In the genomic region with DNA sequence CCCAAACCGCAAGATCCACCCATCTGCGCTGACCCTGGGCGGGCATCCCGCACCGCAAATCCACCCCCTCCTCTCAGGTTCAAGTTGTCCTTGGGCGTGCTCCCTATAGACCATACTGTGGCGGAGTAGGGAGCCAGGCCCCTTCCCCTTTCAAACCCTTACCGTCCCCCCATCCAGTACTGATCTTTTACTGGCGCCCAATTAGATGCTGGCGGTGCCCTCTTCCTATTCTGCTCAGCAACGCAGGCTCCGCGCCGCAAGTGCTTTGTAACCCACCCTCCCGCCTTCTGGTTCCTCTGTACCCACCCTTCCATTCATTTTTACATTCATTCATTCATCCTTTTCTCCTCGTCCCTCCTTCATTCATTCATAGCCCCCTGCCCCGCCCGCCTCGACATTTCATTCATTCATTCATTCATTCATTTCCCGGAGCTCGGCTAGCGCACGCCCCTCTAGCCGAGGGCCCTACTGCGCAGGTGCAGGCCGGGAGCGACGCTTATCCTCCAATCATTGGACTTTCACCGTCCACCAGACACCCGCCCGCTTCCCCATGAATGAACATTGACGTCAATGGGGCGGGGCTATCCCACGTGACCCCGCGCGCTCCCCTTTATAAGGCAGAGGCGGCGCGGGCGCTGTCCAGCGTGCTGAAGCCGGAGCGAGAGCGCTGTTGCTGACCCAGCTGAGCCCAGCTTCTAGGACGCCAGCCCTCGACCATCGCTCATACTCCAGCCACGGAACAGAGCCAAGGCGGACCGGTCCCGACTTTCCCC, we compare ENCODE assay signal across 8 mouse cellular contexts. TPM values are rescaled to one million over a fixed set of nuclear protein-coding genes. Genes with fewer than 3 reads are reported as not detected.
A peak's percentile ranks its signal among the peaks of the same experiment; 100 is the strongest.
DNase-seq lines count a peak whose midpoint lies in the region; ATAC-seq and TF ChIP-seq lines count a peak whose summit lies in the region.

No protein-coding gene starts in this region.

- no peaks in the 10 kb centered on the region; the same call in 1 of the 2 replicates for H3K79me2 ChIP-seq in MEL (ENCODE audit: control insufficient read depth, insufficient read depth, low read length, poor library complexity)

- no peak for TF ChIP-seq RAD21 in MEL (IDR thresholded peaks at IDR 0.05; ENCODE audit: low read depth, low read length)

- TF ChIP-seq EP300 in MEL (IDR thresholded peaks at IDR 0.05; ENCODE audit: low read depth in 1 of 2, low read length in 2 of 2), result no peak

- no peaks in the 10 kb centered on the region for H3K9me3 ChIP-seq in MEL (replicated peaks; ENCODE audit: insufficient read depth, low read length)
- no peaks in the 10 kb centered on the region for H3K9me3 ChIP-seq in forebrain, embryonic 16.5 days (ENCODE audit: control insufficient read depth, low read length)
- no peaks in the 10 kb centered on the region for H3K9me3 ChIP-seq in neural tube, embryonic 14.5 days (ENCODE audit: control insufficient read depth, low read length)

- H3K9ac ChIP-seq in MEL (ENCODE audit: control insufficient read depth, low read depth, low read length, poor library complexity, severe bottlenecking), result peak overlapping the region; percentile 5
- H3K9ac ChIP-seq in forebrain, embryonic 16.5 days (replicated peaks; ENCODE audit: low read depth, low read length), result peak overlapping the region; percentile 50
- peak overlapping the region; percentile 52 for H3K9ac ChIP-seq in neural tube, embryonic 14.5 days (replicated peaks; ENCODE audit: low read depth, low read length)

- ATAC-seq in forebrain, embryonic 16.5 days, result peak; percentile 77
- peak; percentile 77 for ATAC-seq in neural tube, embryonic 14.5 days (ENCODE audit: low read depth)

- no peaks in the 10 kb centered on the region; a peak in 1 of 4 replicates for H3K27me3 ChIP-seq in MEL (ENCODE audit: control insufficient read depth in 1 of 2, insufficient read depth in 2 of 2, low read length in 2 of 2)
- H3K27me3 ChIP-seq in forebrain, embryonic 16.5 days (replicated peaks; ENCODE audit: control insufficient read depth, insufficient read depth, low read length), result peaks cover 58% of the 10 kb centered on the region
- H3K27me3 ChIP-seq in neural tube, embryonic 14.5 days (ENCODE audit: control insufficient read depth, insufficient read depth, low read length), result peaks cover 46% of the 10 kb centered on the region
- H3K27me3 ChIP-seq in testis, adult 2 months (ENCODE audit: control insufficient read depth, insufficient read depth, low read length), result 0 out of 2 replicates have a peak, but pooled peaks cover 2% of the 10 kb centered on the region

- peaks cover 3 to 13% of the 10 kb centered on the region in 2 experiments; a peak in 2 of 4 replicates for H3K4me1 ChIP-seq in MEL (ENCODE audit: control insufficient read depth in 1 of 2, insufficient read depth in 2 of 2, low read length in 2 of 2)
- peaks cover 46% of the 10 kb centered on the region for H3K4me1 ChIP-seq in forebrain, embryonic 16.5 days (replicated peaks; ENCODE audit: control insufficient read depth, insufficient read depth, low read length)
- H3K4me1 ChIP-seq in neural tube, embryonic 14.5 days (ENCODE audit: control insufficient read depth, insufficient read depth, low read length), result peaks cover 18% of the 10 kb centered on the region
- H3K4me1 ChIP-seq in testis, adult 2 months (ENCODE audit: control insufficient read depth, insufficient read depth, low read length), result peaks cover 39% of the 10 kb centered on the region

- under 1% methylated on average over 52 of the region's 52 CpGs for WGBS in forebrain, embryonic 16.5 days
- WGBS in neural tube, embryonic 14.5 days, result under 1% methylated on average over 52 of the region's 52 CpGs

- TF ChIP-seq POLR2A in MEL (IDR thresholded peaks at IDR 0.05; ENCODE audit: control insufficient read depth in 1 of 2, insufficient read depth in 1 of 2, low read depth in 1 of 2, low read length in 2 of 2, poor library complexity in 1 of 2), result no peak
- no peak for TF ChIP-seq POLR2A in testis, adult 2 months (IDR thresholded peaks at IDR 0.05; ENCODE audit: control insufficient read depth, low read depth, low read length)

- intact Hi-C loops in heart, postnatal 36 days (cut with DNase I), result loop anchor here (5.0 kb wide), 1 partner anchor 257 kb away; a partner anchor contains a TSS

- peaks cover 0 to 6% of the 10 kb centered on the region in 2 experiments; a peak in 2 of 4 replicates for H3K36me3 ChIP-seq in MEL (ENCODE audit: control insufficient read depth in 1 of 2, insufficient read depth in 2 of 2, low read length in 2 of 2)
- no peaks in the 10 kb centered on the region for H3K36me3 ChIP-seq in forebrain, embryonic 16.5 days (ENCODE audit: control insufficient read depth, insufficient read depth)
- no peaks in the 10 kb centered on the region for H3K36me3 ChIP-seq in neural tube, embryonic 14.5 days (ENCODE audit: control insufficient read depth, insufficient read depth, low read length)
- no peaks in the 10 kb centered on the region for H3K36me3 ChIP-seq in testis, adult 2 months (ENCODE audit: control insufficient read depth, insufficient read depth, low read length)

- no peak overlapping the region for H3K27ac ChIP-seq in MEL (ENCODE audit: control insufficient read depth, low read depth, low read length)
- H3K27ac ChIP-seq in forebrain, embryonic 16.5 days (ENCODE audit: low read length), result no peak overlapping the region
- no peak overlapping the region for H3K27ac ChIP-seq in neural tube, embryonic 14.5 days (ENCODE audit: low read depth, low read length)
- H3K27ac ChIP-seq in testis, adult 2 months (ENCODE audit: control insufficient read depth, insufficient read depth, low read depth, low read length), result no peak overlapping the region

- H3K4me2 ChIP-seq in forebrain, embryonic 16.5 days (ENCODE audit: low read length), result peak overlapping the region; percentile 100
- peak overlapping the region; percentile 100 for H3K4me2 ChIP-seq in neural tube, embryonic 14.5 days (ENCODE audit: low read depth, low read length)

- DNase-seq in MEL (ENCODE audit: low read depth, low spot score), result peak; percentile 94
- DNase-seq in cerebellum, adult 18-20 months, result peak; percentile 92 to 95
- peak; percentile 94 to 95 for DNase-seq in heart, postnatal 36 days
- DNase-seq in layer of hippocampus, adult 18-20 months (ENCODE audit: low spot score in 2 of 2), result peak; percentile 93 to 96
- peak; percentile 92 to 94 for DNase-seq in lung, adult 18-20 months

- no peak for TF ChIP-seq CTCF in MEL (IDR thresholded peaks at IDR 0.05 in 2 of 3, conservative IDR thresholded peaks at IDR 0.05 in 1 of 3; ENCODE audit: control insufficient read depth in 1 of 3, insufficient read depth in 1 of 3, low read depth in 2 of 3, low read length in 3 of 3, poor library complexity in 1 of 3, severe bottlenecking in 1 of 3)
- no peak for TF ChIP-seq CTCF in testis, adult 2 months (IDR thresholded peaks at IDR 0.05; ENCODE audit: control insufficient read depth, insufficient read depth, insufficient replicate concordance, low read depth, low read length)

- peak overlapping the region; percentile 46 to 65 for H3K4me3 ChIP-seq in MEL (ENCODE audit: control insufficient read depth in 1 of 2, insufficient read depth in 1 of 2, low read depth in 2 of 2, low read length in 2 of 2)
- peak overlapping the region; percentile 61 for H3K4me3 ChIP-seq in forebrain, embryonic 16.5 days (replicated peaks; ENCODE audit: low read length)
- peak overlapping the region; percentile 46 for H3K4me3 ChIP-seq in neural tube, embryonic 14.5 days (ENCODE audit: low read depth, low read length)
- peak overlapping the region; percentile 21 for H3K4me3 ChIP-seq in testis, adult 2 months (ENCODE audit: control insufficient read depth, low read depth, low read length)

RNA-seq across cellular contexts. Expression of a gene that starts 3.6 kb away (rescaled TPM):
- 0.42 and 0.52 TPM in 2 replicates for total RNA-seq in MEL (2012; rRNA removed)
- 1 to 10 TPM in 1 of 2 experiments, not detected in 1; 1.4 TPM for polyA plus RNA-seq in MEL (2012; ENCODE audit: insufficient read depth in 1 of 2, insufficient read length in 2 of 2, low read depth in 1 of 2, low replicate concordance in 2 of 2, missing spikeins in 1 of 2)
- polyA plus RNA-seq in forebrain, embryonic 16.5 days (2015; fragmentation: Nextera tagmentation; extraction: Ambion mirVana), result 3.9 and 4.3 TPM in 2 replicates
- under 1 TPM in 1 of 2 experiments, not detected in 1; 0.11 TPM for total RNA-seq in heart, postnatal 36 days (2021)
- 100 to 1,000 TPM; 228 to 230 TPM for total RNA-seq in layer of hippocampus, adult 18-20 months (2021)
- 5.6 TPM in 2 replicates for polyA plus RNA-seq in neural tube, embryonic 14.5 days (2014; fragmentation: Nextera tagmentation; extraction: Ambion mirVana)
- 0.84 and 1.9 TPM in 2 replicates for polyA plus RNA-seq in testis, adult 2 months (2012; rRNA removed)

RNA-seq across cellular contexts. Expression of a gene that starts 16.1 kb away (rescaled TPM):
- 137 and 154 TPM in 2 replicates for total RNA-seq in MEL (2012; rRNA removed)
- 100 to 1,000 TPM; 211 to 218 TPM for polyA plus RNA-seq in MEL (2012; ENCODE audit: insufficient read depth in 1 of 2, insufficient read length in 2 of 2, low read depth in 1 of 2, low replicate concordance in 2 of 2, missing spikeins in 1 of 2)
- polyA plus RNA-seq in forebrain, embryonic 16.5 days (2015; fragmentation: Nextera tagmentation; extraction: Ambion mirVana), result 252 and 272 TPM in 2 replicates
- total RNA-seq in heart, postnatal 36 days (2021), result 10 to 100 TPM; 38.8 to 41.3 TPM
- 100 to 1,000 TPM; 316 to 355 TPM for total RNA-seq in layer of hippocampus, adult 18-20 months (2021)
- polyA plus RNA-seq in neural tube, embryonic 14.5 days (2014; fragmentation: Nextera tagmentation; extraction: Ambion mirVana), result 175 and 176 TPM in 2 replicates
- 15.4 and 16.6 TPM in 2 replicates for polyA plus RNA-seq in testis, adult 2 months (2012; rRNA removed)

RNA-seq across cellular contexts. Expression of a gene that starts 42.0 kb away (rescaled TPM):
- total RNA-seq in MEL (2012; rRNA removed), result 51.8 and 56.6 TPM in 2 replicates
- polyA plus RNA-seq in MEL (2012; ENCODE audit: insufficient read depth in 1 of 2, insufficient read length in 2 of 2, low read depth in 1 of 2, low replicate concordance in 2 of 2, missing spikeins in 1 of 2), result 100 to 1,000 TPM in 1 of 2 experiments, not detected in 1; 123 TPM
- polyA plus RNA-seq in forebrain, embryonic 16.5 days (2015; fragmentation: Nextera tagmentation; extraction: Ambion mirVana), result 107 and 131 TPM in 2 replicates
- total RNA-seq in heart, postnatal 36 days (2021), result 10 to 100 TPM; 58.2 to 67.8 TPM
- total RNA-seq in layer of hippocampus, adult 18-20 months (2021), result 10 to 100 TPM; 82.8 to 96.2 TPM
- 115 and 138 TPM in 2 replicates for polyA plus RNA-seq in neural tube, embryonic 14.5 days (2014; fragmentation: Nextera tagmentation; extraction: Ambion mirVana)
- 308 and 386 TPM in 2 replicates for polyA plus RNA-seq in testis, adult 2 months (2012; rRNA removed)

RNA-seq across cellular contexts. Expression of a gene that starts 42.2 kb away (rescaled TPM):
- 0.04 and 0.13 TPM in 2 replicates for total RNA-seq in MEL (2012; rRNA removed)
- polyA plus RNA-seq in MEL (2012; ENCODE audit: insufficient read depth in 1 of 2, insufficient read length in 2 of 2, low read depth in 1 of 2, low replicate concordance in 2 of 2, missing spikeins in 1 of 2), result under 1 TPM in 1 of 2 experiments, not detected in 1; 0.11 TPM
- polyA plus RNA-seq in forebrain, embryonic 16.5 days (2015; fragmentation: Nextera tagmentation; extraction: Ambion mirVana), result 0.11 and 0.15 TPM in 2 replicates
- 10 to 100 TPM; 28.1 to 42.8 TPM for total RNA-seq in heart, postnatal 36 days (2021)
- under 1 TPM; 0.40 to 0.94 TPM for total RNA-seq in layer of hippocampus, adult 18-20 months (2021)
- 0.30 and 0.44 TPM in 2 replicates for polyA plus RNA-seq in neural tube, embryonic 14.5 days (2014; fragmentation: Nextera tagmentation; extraction: Ambion mirVana)
- 0.72 and 0.88 TPM in 2 replicates for polyA plus RNA-seq in testis, adult 2 months (2012; rRNA removed)

RNA-seq across cellular contexts. Expression of a gene that starts 43.0 kb away (rescaled TPM):
- 47.3 and 56.0 TPM in 2 replicates for total RNA-seq in MEL (2012; rRNA removed)
- polyA plus RNA-seq in MEL (2012; ENCODE audit: insufficient read depth in 1 of 2, insufficient read length in 2 of 2, low read depth in 1 of 2, low replicate concordance in 2 of 2, missing spikeins in 1 of 2), result 10 to 100 TPM in 1 of 2 experiments, not detected in 1; 62.8 TPM
- polyA plus RNA-seq in forebrain, embryonic 16.5 days (2015; fragmentation: Nextera tagmentation; extraction: Ambion mirVana), result 31.6 and 36.5 TPM in 2 replicates
- 10 to 100 TPM; 36.9 to 45.6 TPM for total RNA-seq in heart, postnatal 36 days (2021)
- 10 to 100 TPM; 38.5 to 43.1 TPM for total RNA-seq in layer of hippocampus, adult 18-20 months (2021)
- polyA plus RNA-seq in neural tube, embryonic 14.5 days (2014; fragmentation: Nextera tagmentation; extraction: Ambion mirVana), result 30.5 and 34.5 TPM in 2 replicates
- 15.3 and 16.3 TPM in 2 replicates for polyA plus RNA-seq in testis, adult 2 months (2012; rRNA removed)
